Mouse (Mus musculus): ENCODE measurements around the gene 1700092M07Rik. TPM values are rescaled to one million over a fixed set of nuclear protein-coding genes. Genes with fewer than 3 reads are reported as not detected.

Gene 1700092M07Rik
- total RNA-seq, 2 experiments from 2014 or later = 0.65 TPM; not detected in 1

GRCm38 (mm10) chr19:8742176-8742575, 1.7 kb downstream of the 1700092M07Rik start:
- DNase-seq = no peak

GRCm38 (mm10) chr19:8745382-8745781, 4.9 kb downstream of the 1700092M07Rik start:
- DNase-seq = no peak

- no peak for DNase-seq
Measured at GRCm38 (mm10) chr19:8747368-8747767, 6.8 kb downstream of the 1700092M07Rik start.

- no peak for DNase-seq
Measured at GRCm38 (mm10) chr19:8755652-8756051, 15.1 kb downstream of the 1700092M07Rik start.

GRCm38 (mm10) chr19:8756635-8757387, 16.3 kb downstream of the 1700092M07Rik start, which contains the start of gene Nxf1:
Gene Nxf1 (plus strand): TSS chr19:8757073.
- peak; percentile 96 for DNase-seq

- no peak for DNase-seq
Measured at GRCm38 (mm10) chr19:8757471-8757998, 17.0 kb downstream of the 1700092M07Rik start.

- DNase-seq = no peak
Measured at GRCm38 (mm10) chr19:8758899-8759298, 18.4 kb downstream of the 1700092M07Rik start.

- DNase-seq = no peak
Measured at GRCm38 (mm10) chr19:8760757-8761156, 20.2 kb downstream of the 1700092M07Rik start.

GRCm38 (mm10) chr19:8763276-8763675, 22.8 kb downstream of the 1700092M07Rik start:
- no peak for DNase-seq

GRCm38 (mm10) chr19:8765562-8765961, 25.0 kb downstream of the 1700092M07Rik start:
- no peak for DNase-seq

GRCm38 (mm10) chr19:8770567-8771270, 30.2 kb downstream of the 1700092M07Rik start, which contains the start of gene Tmem223:
Gene Tmem223 (plus strand): TSS chr19:8770996.
- DNase-seq = peak; percentile 78

- no peak for DNase-seq
Measured at GRCm38 (mm10) chr19:8772996-8773395, 32.5 kb downstream of the 1700092M07Rik start.

GRCm38 (mm10) chr19:8773409-8773808, 32.9 kb downstream of the 1700092M07Rik start:
- no peak for DNase-seq

- DNase-seq = peak; percentile 96
Measured at GRCm38 (mm10) chr19:8774086-8774835, 33.7 kb downstream of the 1700092M07Rik start, which contains the start of gene Tmem179b. Gene Tmem179b (minus strand): TSS chr19:8774467.

GRCm38 (mm10) chr19:8774951-8775421, 34.5 kb downstream of the 1700092M07Rik start:
- no peak for DNase-seq

- peak; percentile 84 for DNase-seq
Measured at GRCm38 (mm10) chr19:8786008-8786781, 45.7 kb downstream of the 1700092M07Rik start, which contains the start of gene Taf6l. Gene Taf6l (minus strand): TSS chr19:8786417.

GRCm38 (mm10) chr19:8788521-8788920, 48.0 kb downstream of the 1700092M07Rik start:
- no peak for DNase-seq

- no peak for DNase-seq
Measured at GRCm38 (mm10) chr19:8789171-8789570, 48.7 kb downstream of the 1700092M07Rik start.

- no peak for DNase-seq
Measured at GRCm38 (mm10) chr19:8790171-8790570, 49.7 kb downstream of the 1700092M07Rik start.

Measured in gastrocnemius, postnatal 10 days (tissue).